Mouse (Mus musculus) myocyte (in vitro differentiated cells): ENCODE data around the gene Zfp13.

Experiments
- E2F4 ChIP-seq: IDR thresholded peaks from one replicate; pipeline ENCODE4 v1.6.1; 2011; ENCODE audit warnings: mild to moderate bottlenecking, control low read depth, moderate library complexity; ENCODE audit not compliant: insufficient read depth
- POLR2A ChIP-seq: IDR thresholded peaks from one replicate; pipeline ENCODE4 v1.6.1; 2011; ENCODE audit warnings: low read depth, mild to moderate bottlenecking, control low read depth, moderate library complexity; ENCODE audit not compliant: insufficient read length

- TF ChIP-seq POLR2A (no peak), E2F4 (no peak)
These were observed 55.3 kb downstream of the Zfp13 start for GRCm38 (mm10) chr17:23543983-23544382.
